Mouse (Mus musculus): ENCODE measurements around the gene Il13ra1.

The Il13ra1 gene

DNA sequence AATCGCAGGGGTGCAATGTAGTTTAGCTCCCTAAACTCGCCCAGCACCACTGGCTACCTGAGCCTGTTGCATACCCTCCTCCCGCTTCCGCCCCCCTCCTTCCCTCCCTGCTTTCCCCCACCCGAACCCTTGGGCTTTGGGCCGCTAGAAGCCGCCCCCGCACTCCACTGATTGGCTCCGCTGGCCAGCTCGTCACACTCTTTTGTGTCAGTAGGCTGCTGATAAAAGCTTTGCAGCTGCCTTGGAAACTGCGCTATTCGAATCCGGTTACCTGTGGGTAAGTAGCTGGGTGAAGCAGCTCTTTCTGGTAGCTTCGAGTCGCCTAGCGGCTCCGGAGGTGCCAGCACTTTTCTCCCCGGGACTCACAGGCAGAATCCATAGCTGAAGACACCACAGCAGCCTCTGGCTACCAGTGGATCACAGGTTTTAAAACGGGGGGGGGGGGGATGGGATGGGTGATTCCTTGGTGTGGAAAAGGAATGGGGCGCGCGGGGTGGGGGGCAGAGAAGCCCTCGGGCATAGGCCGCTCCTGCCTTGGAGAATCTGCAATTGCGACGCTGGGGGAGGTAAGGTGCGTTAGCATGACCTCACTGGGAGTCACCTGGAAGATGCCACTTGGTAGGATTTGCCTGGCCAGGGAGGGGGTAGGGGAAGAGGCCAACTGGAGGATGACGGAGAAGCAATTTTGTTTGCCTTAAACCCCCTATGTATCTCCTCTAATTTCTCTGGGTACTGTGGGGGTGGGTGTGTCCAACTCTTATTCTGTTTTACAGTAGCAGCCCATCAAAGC is 84.0 kb downstream of the Il13ra1 start, which contains the start of gene Zcchc12:
Gene Zcchc12, plus strand, starts transcription at position 169 of the 790 bp plus-strand sequence.
- peak; percentile 3 for DNase-seq

DNA sequence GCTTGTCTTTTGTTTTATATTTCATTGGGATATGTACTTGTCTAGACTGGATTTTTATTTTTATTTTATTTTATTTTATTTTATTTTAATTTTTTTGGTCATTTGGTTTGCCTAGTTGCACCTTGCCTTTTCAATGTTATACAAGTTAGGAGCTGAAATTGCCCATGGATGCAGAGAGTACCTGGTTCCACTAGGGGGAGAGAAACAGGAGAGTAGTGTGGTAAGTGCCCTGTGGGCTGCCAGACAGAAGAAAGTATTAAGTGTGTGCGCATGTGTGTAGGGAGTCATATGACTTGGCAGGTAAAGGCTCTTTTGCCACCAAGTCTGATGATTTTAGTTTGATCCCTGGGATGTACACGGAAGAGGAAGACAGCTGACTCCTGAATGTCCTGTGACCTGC is 97.6 kb downstream of the Il13ra1 start:
- DNase-seq: no peak

DNA sequence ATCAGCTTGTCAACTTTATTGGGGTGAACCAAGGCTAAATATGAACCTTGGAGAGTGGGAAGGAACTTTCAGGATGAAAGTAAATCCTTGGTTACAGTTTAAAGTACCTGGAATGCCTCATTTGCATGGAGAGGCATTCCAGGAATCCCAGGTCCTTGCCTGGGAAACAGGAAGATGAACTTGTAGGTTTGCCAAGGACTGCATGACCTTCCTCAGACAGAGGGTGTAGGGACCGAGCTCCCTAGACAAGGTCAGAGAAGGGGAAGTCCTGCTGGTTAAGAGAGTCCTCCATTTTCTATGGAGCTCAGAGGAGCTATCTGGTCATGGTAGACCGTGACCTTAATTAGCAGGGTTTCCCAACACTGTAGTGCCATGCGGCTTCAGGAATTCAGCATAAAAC is 99.3 kb downstream of the Il13ra1 start:
- DNase-seq: no peak
